Mouse (Mus musculus) liver, embryonic 14.5 days (tissue): ENCODE data around the gene Lrrc4c. TPM values are rescaled to one million over a fixed set of nuclear protein-coding genes. Genes with fewer than 3 reads are reported as not detected.

Experiments used
- ATAC-seq: fragments of 200-750 bp; cut with Nextera tagmentation; 2 replicates; pipeline ENCODE4 v1.8.0; 2017; ENCODE audit warnings: moderate number of reproducible peaks, mild to moderate bottlenecking, moderate library complexity; ENCODE audit not compliant: insufficient read depth
- DNase-seq, 3 experiments: peaks; one replicate each; pipeline ENCODE4 v3.0.0-alpha.2; 2012 to 2013; ENCODE audit warnings: low read depth in 3 of 3, low spot score in 3 of 3
- H3K27ac ChIP-seq: fragments of 300-500 bp; sonication (generic); 2 replicates; pipeline ENCODE4 v1.5.1; 2014; ENCODE audit warnings: moderate library complexity, mild to moderate bottlenecking, control low read depth, inconsistent platforms
- H3K27me3 ChIP-seq: fragments of 300-500 bp; sonication (generic); 2 replicates; pipeline ENCODE4 v1.6.1; 2014; ENCODE audit warnings: mild to moderate bottlenecking, low read length, moderate library complexity; ENCODE audit not compliant: control insufficient read depth, insufficient read depth
- H3K36me3 ChIP-seq: fragments of 300-500 bp; sonication (generic); replicated peaks from 2 replicates; pipeline ENCODE4 v1.6.1; 2014; ENCODE audit warnings: low read depth; ENCODE audit not compliant: control insufficient read depth, insufficient read depth
- H3K4me1 ChIP-seq, 2 experiments: fragments of 200-500 bp in 1 of 2; fragments of 300-500 bp in 1 of 2; sonication (generic) in 1 of 2; replicated peaks; 2 replicates each; pipeline ENCODE4 v1.6.1; 2012 to 2014; ENCODE audit warnings: antibody characterized with exemption in 1 of 2, inconsistent platforms in 1 of 2, low read length in 1 of 2; ENCODE audit not compliant: control insufficient read depth in 2 of 2, insufficient read depth in 2 of 2
- H3K4me2 ChIP-seq: fragments of 300-500 bp; sonication (generic); 2 replicates; pipeline ENCODE4 v1.6.1; 2014; ENCODE audit warnings: low read depth, mild to moderate bottlenecking, control low read depth, moderate library complexity
- H3K4me3 ChIP-seq, 2 experiments: fragments of 200-500 bp in 1 of 2; fragments of 300-500 bp in 1 of 2; sonication (generic) in 1 of 2; 2 replicates each; pipeline ENCODE4 v1.5.1; 2012 to 2014; ENCODE audit warnings: low read depth in 2 of 2, low read length in 2 of 2, mild to moderate bottlenecking in 2 of 2, control low read depth in 1 of 2, inconsistent platforms in 1 of 2, moderate library complexity in 1 of 2; ENCODE audit not compliant: insufficient read depth in 1 of 2
- H3K9ac ChIP-seq: fragments of 300-500 bp; sonication (generic); replicated peaks from 2 replicates; pipeline ENCODE4 v1.6.1; 2014; ENCODE audit warnings: mild to moderate bottlenecking, control low read depth, moderate library complexity
- H3K9me3 ChIP-seq: fragments of 300-500 bp; sonication (generic); 2 replicates; pipeline ENCODE4 v1.6.1; 2016; ENCODE audit warnings: low read length, mixed read lengths; ENCODE audit not compliant: control insufficient read depth
- CTCF ChIP-seq: IDR thresholded peaks from 2 replicates; pipeline ENCODE4 v1.5.1; 2016; ENCODE audit warnings: antibody characterized with exemption, low read depth, control low read depth
- EP300 ChIP-seq: IDR thresholded peaks from 2 replicates; pipeline ENCODE4 v1.6.1; 2016; ENCODE audit warnings: antibody characterized with exemption, low read depth
- WGBS: fragments of 180-500 bp; shearing (Covaris S2); extraction: QIAGEN DNeasy Blood & Tissue Kit; methylation state at CpG from one replicate; pipeline ENCODE4 v1.1.7; 2014; ENCODE audit not compliant: insufficient replicate concordance; 5-methylcytosine and 5-hydroxymethylcytosine counted together
- polyA plus RNA-seq, 2 experiments: library from polyadenylated mRNA; depleted of rRNA in 1 of 2; stranded (reverse) in 1 of 2; unstranded in 1 of 2; fragments of >200 nt; fragmentation: Nextera tagmentation in 1 of 2; extraction: Ambion mirVana in 1 of 2; gene quantifications; 2 replicates each; pipeline versions ENCODE4 v1.2.1 to v1.2.3; 2012 to 2014

Gene Lrrc4c
- polyA plus RNA-seq, 2 experiments = 0.04 to 0.19 TPM

DNA sequence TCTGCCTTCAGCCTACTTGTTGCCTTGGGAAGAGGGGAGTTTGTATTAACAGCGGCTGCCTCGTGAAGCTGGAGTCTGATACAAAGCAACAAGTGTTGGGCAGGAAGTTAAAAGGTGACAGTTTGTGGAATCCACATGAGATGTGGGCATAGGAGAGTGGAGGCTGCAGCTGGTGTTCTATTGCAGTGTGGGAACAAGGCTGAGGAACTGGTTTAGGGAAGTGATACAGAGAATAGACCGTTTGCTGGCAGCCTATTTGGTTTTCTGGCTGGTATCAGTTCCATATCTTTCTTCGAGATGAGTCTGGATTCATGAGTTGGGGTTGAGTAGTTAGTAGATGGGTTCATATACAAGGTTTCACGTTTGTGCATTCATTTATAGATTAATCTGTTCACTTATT is 1186.9 kb downstream of the Lrrc4c start:
- H3K9ac ChIP-seq = no peak overlapping the region
- no peaks in the 10 kb centered on the region for H3K9me3 ChIP-seq
- DNase-seq = no peak
- H3K4me3 ChIP-seq = no peak overlapping the region
- H3K27ac ChIP-seq = no peak overlapping the region
- no peaks in the 10 kb centered on the region for H3K36me3 ChIP-seq
- no peaks in the 10 kb centered on the region for H3K4me1 ChIP-seq
- H3K27me3 ChIP-seq = no peaks in the 10 kb centered on the region
- WGBS = 39% methylated on average over 5 of the region's 5 CpGs
- TF ChIP-seq EP300 (no peak), CTCF (no peak)
- H3K4me2 ChIP-seq = no peak overlapping the region
- ATAC-seq = no peak

DNA sequence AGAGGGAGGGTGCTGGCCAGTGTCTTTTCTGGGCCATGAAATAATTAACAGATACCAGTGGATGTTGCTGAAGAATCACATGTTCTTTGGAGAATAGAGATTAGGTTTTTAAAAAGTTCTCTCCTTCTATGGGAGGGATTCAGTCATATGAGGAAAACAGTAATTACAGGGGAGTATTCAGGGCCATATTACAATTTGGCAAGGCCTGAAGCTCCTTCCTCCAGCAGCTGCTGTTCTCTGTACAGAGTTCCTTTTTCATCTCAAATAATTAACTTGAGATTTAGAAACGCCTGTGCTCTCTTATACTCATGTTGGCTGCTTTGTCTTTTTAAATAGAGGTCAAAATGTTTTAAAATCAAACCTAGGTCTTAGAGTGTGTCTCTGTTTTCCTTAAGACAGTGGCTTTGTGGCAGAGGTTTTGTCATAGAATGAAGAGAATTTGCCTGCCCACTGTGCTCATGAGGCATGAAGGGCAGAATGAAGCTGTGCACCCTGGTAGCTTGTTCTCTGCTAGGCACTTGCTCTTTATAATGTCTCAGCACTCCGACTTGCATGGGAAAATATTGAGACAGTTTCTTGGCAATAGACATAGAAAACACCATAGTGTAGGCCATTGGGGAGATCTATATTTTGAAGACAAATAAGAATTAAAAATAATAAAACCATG is 1206.4 kb downstream of the Lrrc4c start:
- DNase-seq = no peak
- WGBS = 34% methylated on average over 2 of the region's 2 CpGs

DNA sequence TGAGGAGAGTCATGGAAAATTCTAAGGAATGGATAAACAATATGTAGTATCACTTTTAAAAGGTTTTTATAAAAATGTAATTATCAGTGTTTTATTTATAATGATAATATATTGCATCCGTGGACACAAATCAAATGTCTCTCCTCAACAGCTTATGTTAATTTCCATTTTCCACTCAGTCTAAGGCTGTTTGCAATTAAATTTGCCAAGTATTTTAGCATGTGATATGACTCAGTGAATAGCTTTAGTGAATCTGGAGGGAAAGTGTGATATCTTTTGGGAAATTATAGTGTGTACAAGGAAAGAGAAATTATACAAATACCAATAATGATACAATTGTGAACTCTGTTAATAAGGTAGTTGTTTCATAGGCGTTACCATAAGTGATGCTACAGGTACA is 1207.1 kb downstream of the Lrrc4c start:
- no peak overlapping the region for H3K9ac ChIP-seq
- no peak for TF ChIP-seq CTCF
- TF ChIP-seq EP300 = no peak
- H3K4me1 ChIP-seq = no peaks in the 10 kb centered on the region
- no peaks in the 10 kb centered on the region for H3K36me3 ChIP-seq
- no peak overlapping the region for H3K27ac ChIP-seq
- DNase-seq (no peak), ATAC-seq (no peak)
- no peaks in the 10 kb centered on the region for H3K9me3 ChIP-seq
- H3K4me2 ChIP-seq = no peak overlapping the region
- H3K27me3 ChIP-seq = no peaks in the 10 kb centered on the region
- H3K4me3 ChIP-seq = no peak overlapping the region
- 65% methylated on average over 2 of the region's 2 CpGs for WGBS

More for the DNA sequence above, 1206.4 kb downstream of the Lrrc4c start:
- H3K9ac ChIP-seq = no peak overlapping the region
- H3K4me1 ChIP-seq = no peaks in the 10 kb centered on the region
- no peak overlapping the region for H3K4me3 ChIP-seq
- no peak for ATAC-seq
- no peaks in the 10 kb centered on the region for H3K9me3 ChIP-seq
- TF ChIP-seq EP300 = no peak
- no peak for TF ChIP-seq CTCF
- H3K27ac ChIP-seq = no peak overlapping the region
- no peaks in the 10 kb centered on the region for H3K27me3 ChIP-seq
- no peaks in the 10 kb centered on the region for H3K36me3 ChIP-seq
- no peak overlapping the region for H3K4me2 ChIP-seq

DNA sequence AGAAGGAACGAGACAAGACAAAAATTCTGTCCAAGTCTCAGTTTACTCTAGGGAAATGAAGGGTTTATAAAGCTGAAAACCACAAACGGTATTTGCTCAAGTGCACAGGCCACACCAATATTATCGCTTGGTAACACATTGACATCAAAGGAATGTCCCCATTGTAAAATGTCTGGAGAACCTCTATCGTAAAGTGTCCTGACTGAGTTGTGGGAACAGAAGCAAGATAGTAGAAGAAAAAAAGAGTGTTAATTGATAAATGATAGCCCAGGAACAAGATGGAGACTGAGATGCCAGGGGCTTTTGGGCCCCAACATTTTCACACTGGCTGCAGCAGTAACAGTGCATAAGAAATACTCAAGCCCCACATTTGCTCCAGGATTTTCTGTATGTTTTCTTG is 1212.7 kb downstream of the Lrrc4c start:
- 55% methylated on average over 4 of the region's 4 CpGs for WGBS
- Histone ChIP-seq H3K9ac (no peak overlapping the region), H3K27ac (no peak overlapping the region), H3K36me3 (no peaks in the 10 kb centered on the region), H3K4me3 (no peak overlapping the region), H3K4me1 (no peaks in the 10 kb centered on the region), H3K4me2 (no peak overlapping the region), H3K9me3 (no peaks in the 10 kb centered on the region), H3K27me3 (no peaks in the 10 kb centered on the region)
- no peak for TF ChIP-seq EP300
- TF ChIP-seq CTCF = no peak
- ATAC-seq = no peak
- no peak for DNase-seq

DNA sequence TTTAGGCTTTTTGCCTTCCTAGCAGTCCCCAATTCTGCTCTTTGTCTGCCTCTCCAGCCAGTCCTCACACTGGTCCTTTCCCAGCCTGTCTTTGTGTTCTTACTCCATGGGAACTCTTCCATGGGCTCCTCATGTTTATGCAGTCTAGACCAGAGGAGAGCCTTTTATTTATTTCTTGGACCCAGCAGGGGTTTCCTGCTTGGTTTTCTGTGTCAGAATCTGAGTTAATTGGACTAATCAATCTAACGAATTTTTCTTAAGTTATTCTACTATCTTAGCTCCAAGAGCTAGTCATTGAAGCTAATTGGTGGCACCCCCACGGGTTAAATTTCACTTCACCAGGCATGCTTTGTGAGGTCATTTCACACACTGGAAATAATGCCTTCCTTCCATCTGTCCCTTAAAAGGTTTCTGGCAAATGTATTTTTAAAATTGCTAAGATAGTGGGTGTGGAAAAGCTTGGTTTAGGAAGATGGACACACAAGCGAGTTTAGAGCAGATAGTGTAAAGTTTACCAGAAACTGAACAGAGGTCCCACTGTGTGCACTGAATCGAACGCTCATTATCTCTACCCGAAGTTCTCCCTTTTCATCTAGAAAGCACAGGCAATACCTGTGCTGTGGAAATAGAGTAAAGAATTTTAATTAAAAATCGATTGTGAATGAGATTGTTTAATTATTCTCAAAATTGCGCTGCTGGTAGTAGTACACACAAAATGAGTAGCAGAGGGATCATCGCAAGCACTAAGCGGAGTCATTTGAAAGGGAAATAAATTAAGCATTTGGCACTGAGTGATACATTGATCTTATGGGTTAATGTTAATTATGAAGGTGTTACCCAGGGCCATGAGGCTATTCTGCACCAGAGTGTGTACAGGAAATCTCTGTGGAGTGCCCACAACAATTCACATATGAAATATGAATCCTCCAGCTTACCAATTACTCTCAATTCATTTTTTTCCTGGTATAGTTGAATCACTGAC is 1226.0 kb downstream of the Lrrc4c start:
- H3K27ac ChIP-seq = no peak overlapping the region
- no peak overlapping the region for H3K9ac ChIP-seq
- no peaks in the 10 kb centered on the region for H3K27me3 ChIP-seq
- no peak for ATAC-seq
- no peak overlapping the region for H3K4me3 ChIP-seq
- no peaks in the 10 kb centered on the region for H3K9me3 ChIP-seq
- H3K36me3 ChIP-seq = no peaks in the 10 kb centered on the region
- TF ChIP-seq EP300 (no peak), CTCF (no peak)
- DNase-seq = no peak
- 60% methylated on average over 10 of the region's 10 CpGs for WGBS
- no peaks in the 10 kb centered on the region for H3K4me1 ChIP-seq
- H3K4me2 ChIP-seq = no peak overlapping the region
